Mouse (Mus musculus): Measurements from ENCODE around the gene Dram2. TPM values are rescaled to one million over a fixed set of nuclear protein-coding genes. Genes with fewer than 3 reads are reported as not detected.

Gene Dram2
- not detected in 2 replicates for polyA plus RNA-seq (2012)

GRCm38 (mm10) chr3:106547171-106547923 lies at the start of gene Dram2, which contains the start of gene Cept1:
TSS of gene Dram2 (plus strand) at chr3:106547798.
TSS of gene Cept1 (minus strand) at chr3:106547802.
- Histone ChIP-seq H3K9me3 (ENCODE audit: control insufficient read depth, low read length) (no peaks in the 10 kb centered on the region), H3K4me3 (replicated peaks) (peak within 1 kb of the TSS; percentile 98), H3K36me3 (ENCODE audit: control insufficient read depth) (no peaks in the 10 kb centered on the region), H3K27me3 (ENCODE audit: control insufficient read depth) (no peaks in the 10 kb centered on the region), H3K4me1 (ENCODE audit: control insufficient read depth) (peaks cover 35% of the 10 kb centered on the region)
- TF ChIP-seq GATA1 (IDR thresholded peaks at IDR 0.05; ENCODE audit: low read length) (no peak), TAL1 (IDR thresholded peaks at IDR 0.05; ENCODE audit: low read length) (no peak)

- Histone ChIP-seq H3K9me3 (ENCODE audit: control insufficient read depth, low read length) (no peaks in the 10 kb centered on the region), H3K36me3 (ENCODE audit: control insufficient read depth) (peaks cover 37% of the 10 kb centered on the region), H3K27me3 (ENCODE audit: control insufficient read depth) (no peaks in the 10 kb centered on the region), H3K4me1 (ENCODE audit: control insufficient read depth) (peaks cover 22% of the 10 kb centered on the region), H3K4me3 (replicated peaks) (no peak overlapping the region)
- no peak for TF ChIP-seq TAL1 (IDR thresholded peaks at IDR 0.05; ENCODE audit: low read length)
- TF ChIP-seq GATA1 (IDR thresholded peaks at IDR 0.05; ENCODE audit: low read length): no peak
Measured at GRCm38 (mm10) chr3:106500510-106500909, 47.1 kb upstream of the Dram2 start.

DNA sequence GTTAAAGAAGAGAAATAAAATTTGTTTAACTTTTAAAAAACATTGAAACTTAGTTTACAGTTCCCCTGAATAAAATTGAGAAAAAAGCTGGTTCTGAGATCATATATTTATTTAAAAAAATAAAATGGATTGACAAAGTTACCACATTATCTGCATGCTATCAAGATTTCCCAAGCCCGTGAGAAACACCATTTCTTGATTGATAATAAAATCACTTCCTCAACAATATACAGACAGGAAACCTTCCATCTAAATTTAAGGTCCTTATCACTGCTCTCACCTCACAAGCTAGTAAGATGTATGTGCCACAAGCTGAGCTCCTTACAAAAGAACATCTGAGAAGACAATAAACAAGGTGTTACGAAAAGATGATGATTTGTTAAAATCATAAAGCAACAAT lies 44.7 kb upstream of the Dram2 start:
- Histone ChIP-seq H3K9me3 (ENCODE audit: control insufficient read depth, low read length) (no peaks in the 10 kb centered on the region), H3K4me3 (replicated peaks) (no peak overlapping the region), H3K4me1 (ENCODE audit: control insufficient read depth) (no peaks in the 10 kb centered on the region), H3K27me3 (ENCODE audit: control insufficient read depth) (no peaks in the 10 kb centered on the region), H3K36me3 (ENCODE audit: control insufficient read depth) (peaks cover 39% of the 10 kb centered on the region)
- no peak for TF ChIP-seq GATA1 (IDR thresholded peaks at IDR 0.05; ENCODE audit: low read length)
- TF ChIP-seq TAL1 (IDR thresholded peaks at IDR 0.05; ENCODE audit: low read length): no peak

- no peaks in the 10 kb centered on the region for H3K27me3 ChIP-seq (ENCODE audit: control insufficient read depth)
- no peak overlapping the region for H3K4me3 ChIP-seq (replicated peaks)
- no peaks in the 10 kb centered on the region for H3K4me1 ChIP-seq (ENCODE audit: control insufficient read depth)
- TF ChIP-seq TAL1 (IDR thresholded peaks at IDR 0.05; ENCODE audit: low read length) (no peak), GATA1 (IDR thresholded peaks at IDR 0.05; ENCODE audit: low read length) (no peak)
- H3K9me3 ChIP-seq (ENCODE audit: control insufficient read depth, low read length): no peaks in the 10 kb centered on the region
- peaks cover 10% of the 10 kb centered on the region for H3K36me3 ChIP-seq (ENCODE audit: control insufficient read depth)
Measured at GRCm38 (mm10) chr3:106510669-106511068, 36.9 kb upstream of the Dram2 start.

- Histone ChIP-seq H3K36me3 (ENCODE audit: control insufficient read depth) (peaks cover 4% of the 10 kb centered on the region), H3K4me1 (ENCODE audit: control insufficient read depth) (no peaks in the 10 kb centered on the region), H3K9me3 (ENCODE audit: control insufficient read depth, low read length) (no peaks in the 10 kb centered on the region), H3K4me3 (replicated peaks) (no peak overlapping the region), H3K27me3 (ENCODE audit: control insufficient read depth) (no peaks in the 10 kb centered on the region)
- TF ChIP-seq GATA1 (IDR thresholded peaks at IDR 0.05; ENCODE audit: low read length): no peak
- TF ChIP-seq TAL1 (IDR thresholded peaks at IDR 0.05; ENCODE audit: low read length): no peak
Measured at GRCm38 (mm10) chr3:106515016-106515415, 32.6 kb upstream of the Dram2 start.

DNA sequence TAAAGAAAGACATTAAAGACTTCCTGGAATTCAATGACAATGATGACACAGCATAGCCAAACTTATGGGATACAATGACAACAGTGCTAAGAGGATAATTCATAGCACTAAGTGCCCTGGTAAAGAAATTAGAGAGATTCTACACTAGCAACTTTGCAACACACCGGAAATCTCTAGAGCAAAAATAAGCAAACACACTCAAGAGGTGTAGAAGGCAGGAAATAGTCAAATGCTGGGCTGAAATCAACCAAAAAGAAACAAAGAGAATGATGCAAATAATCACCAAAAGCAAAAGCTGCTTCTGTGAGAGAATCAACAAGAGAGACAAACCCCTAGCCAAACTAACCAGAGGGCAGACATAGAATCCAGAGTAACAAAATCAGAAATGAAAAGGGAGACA lies 24.9 kb upstream of the Dram2 start:
- Histone ChIP-seq H3K27me3 (ENCODE audit: control insufficient read depth) (no peaks in the 10 kb centered on the region), H3K4me1 (ENCODE audit: control insufficient read depth) (no peaks in the 10 kb centered on the region), H3K4me3 (replicated peaks) (no peak overlapping the region), H3K36me3 (ENCODE audit: control insufficient read depth) (peaks cover 4% of the 10 kb centered on the region), H3K9me3 (ENCODE audit: control insufficient read depth, low read length) (no peaks in the 10 kb centered on the region)
- TF ChIP-seq TAL1 (IDR thresholded peaks at IDR 0.05; ENCODE audit: low read length) (no peak), GATA1 (IDR thresholded peaks at IDR 0.05; ENCODE audit: low read length) (no peak)

DNA sequence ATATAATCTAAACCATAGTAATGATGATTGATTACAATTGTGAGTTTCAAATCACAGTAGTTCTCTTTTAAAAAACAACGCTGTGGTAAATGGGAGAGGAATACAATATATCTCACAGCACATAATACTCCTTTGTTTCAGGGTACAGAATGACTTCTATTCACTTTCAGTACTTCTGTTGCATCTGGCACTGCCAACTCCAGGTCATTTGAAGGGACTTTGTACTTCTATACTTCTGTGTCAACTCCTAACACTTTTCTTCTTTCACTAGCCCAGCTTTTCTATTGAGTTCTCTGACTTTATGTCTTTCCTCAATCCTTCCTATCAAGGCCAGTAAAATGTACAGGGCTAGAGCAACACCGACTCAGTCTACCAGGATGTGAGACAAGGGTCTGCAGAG lies 21.2 kb upstream of the Dram2 start:
- TF ChIP-seq TAL1 (IDR thresholded peaks at IDR 0.05; ENCODE audit: low read length) (no peak), GATA1 (IDR thresholded peaks at IDR 0.05; ENCODE audit: low read length) (no peak)
- no peak overlapping the region for H3K4me3 ChIP-seq (replicated peaks)
- H3K36me3 ChIP-seq (ENCODE audit: control insufficient read depth): peaks cover 5% of the 10 kb centered on the region
- no peaks in the 10 kb centered on the region for H3K27me3 ChIP-seq (ENCODE audit: control insufficient read depth)
- no peaks in the 10 kb centered on the region for H3K4me1 ChIP-seq (ENCODE audit: control insufficient read depth)
- no peaks in the 10 kb centered on the region for H3K9me3 ChIP-seq (ENCODE audit: control insufficient read depth, low read length)

DNA sequence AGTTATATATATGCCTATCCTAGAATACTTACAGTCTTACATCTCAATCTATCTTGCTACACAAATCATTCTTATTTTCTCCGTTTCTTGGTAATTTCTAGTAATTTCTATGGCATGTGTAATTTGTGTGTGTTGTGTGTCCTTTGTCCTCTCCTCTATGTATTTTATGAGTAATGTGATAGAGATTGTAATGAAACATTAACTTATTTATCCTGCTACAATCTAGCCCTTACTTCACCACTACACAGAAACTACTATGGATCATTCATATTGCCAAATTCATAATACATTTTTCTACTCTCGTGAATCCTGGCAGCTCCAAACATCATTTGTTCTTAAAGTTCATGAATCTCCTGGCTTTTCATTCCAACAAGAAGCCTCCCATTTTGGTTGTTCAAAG lies 19.6 kb upstream of the Dram2 start:
- no peaks in the 10 kb centered on the region for H3K4me1 ChIP-seq (ENCODE audit: control insufficient read depth)
- H3K27me3 ChIP-seq (ENCODE audit: control insufficient read depth): no peaks in the 10 kb centered on the region
- no peak overlapping the region for H3K4me3 ChIP-seq (replicated peaks)
- no peaks in the 10 kb centered on the region for H3K9me3 ChIP-seq (ENCODE audit: control insufficient read depth, low read length)
- no peak for TF ChIP-seq TAL1 (IDR thresholded peaks at IDR 0.05; ENCODE audit: low read length)
- no peak for TF ChIP-seq GATA1 (IDR thresholded peaks at IDR 0.05; ENCODE audit: low read length)
- peaks cover 10% of the 10 kb centered on the region for H3K36me3 ChIP-seq (ENCODE audit: control insufficient read depth)

DNA sequence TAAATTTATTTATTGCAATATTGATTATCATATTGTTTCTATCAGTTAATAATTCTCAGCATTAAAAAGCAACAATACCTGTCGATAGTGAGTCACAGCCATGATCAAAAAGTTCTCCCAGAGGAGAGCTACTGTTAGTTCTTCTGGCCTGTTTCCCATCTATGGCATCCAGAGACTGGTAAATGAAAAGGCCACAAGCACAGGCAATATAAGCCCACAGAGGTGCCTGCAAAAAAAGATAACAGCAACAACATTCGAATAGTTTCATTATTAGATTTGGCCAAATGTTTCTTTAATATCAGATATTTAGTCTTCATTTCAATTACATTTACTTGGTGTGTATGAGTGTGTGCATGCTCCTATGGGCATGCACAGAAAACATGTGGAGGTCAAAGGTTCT lies 14.3 kb upstream of the Dram2 start:
- H3K36me3 ChIP-seq (ENCODE audit: control insufficient read depth): peaks cover 23% of the 10 kb centered on the region
- no peak for TF ChIP-seq GATA1 (IDR thresholded peaks at IDR 0.05; ENCODE audit: low read length)
- no peak for TF ChIP-seq TAL1 (IDR thresholded peaks at IDR 0.05; ENCODE audit: low read length)
- no peaks in the 10 kb centered on the region for H3K27me3 ChIP-seq (ENCODE audit: control insufficient read depth)
- H3K4me3 ChIP-seq (replicated peaks): no peak overlapping the region
- no peaks in the 10 kb centered on the region for H3K9me3 ChIP-seq (ENCODE audit: control insufficient read depth, low read length)
- H3K4me1 ChIP-seq (ENCODE audit: control insufficient read depth): no peaks in the 10 kb centered on the region

Data from erythroblast, embryonic 14.5 days (primary cell).